Mouse (Mus musculus): ENCODE measurements at regions not wholly inside any gene's neighbourhood (a gene's known extent, or its start where the extent isn't known, plus 50 kb on each side); places are given as distances from the start of the nearest gene placed in this dataset.

DNA sequence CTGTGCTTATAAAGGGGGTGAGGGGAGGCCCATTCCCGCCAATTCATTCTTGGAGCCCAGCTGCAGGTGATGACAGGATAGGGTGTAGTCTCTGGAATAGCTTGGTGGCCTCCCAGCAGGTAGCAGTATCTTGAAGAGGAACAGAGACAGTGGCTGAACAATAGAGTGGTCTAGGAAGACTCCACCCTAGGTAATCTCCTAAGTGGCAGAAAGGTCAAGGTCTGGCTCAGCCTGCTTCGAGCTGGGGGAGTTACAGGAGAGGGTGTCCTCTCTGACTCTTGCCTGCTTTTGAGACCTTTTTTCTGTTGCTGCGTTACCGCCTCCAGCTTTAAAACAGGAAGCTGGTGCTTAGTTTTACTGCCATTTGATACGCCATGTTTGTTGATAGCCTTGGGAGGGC lies 143.7 kb downstream of the Otol1 start:
- Histone ChIP-seq H3K9ac (ENCODE audit: low read depth, low read length) (no peak overlapping the region), H3K4me2 (ENCODE audit: low read length) (no peak overlapping the region), H3K27me3 (ENCODE audit: insufficient read depth, low read length) (no peaks in the 10 kb centered on the region), H3K27ac (no peak overlapping the region), H3K4me3 (replicated peaks; ENCODE audit: low read depth, low read length) (no peak overlapping the region), H3K9me3 (replicated peaks; ENCODE audit: low read length) (no peaks in the 10 kb centered on the region), H3K4me1 (replicated peaks; ENCODE audit: insufficient read depth, low read length) (no peaks in the 10 kb centered on the region), H3K36me3 (ENCODE audit: insufficient read depth, low read length) (no peaks in the 10 kb centered on the region)
- 47% methylated on average over 5 of the region's 5 CpGs for WGBS
- no peak for DNase-seq (ENCODE audit: low spot score)
- no peak for TF ChIP-seq CTCF (IDR thresholded peaks at IDR 0.05; ENCODE audit: low read depth)
- ATAC-seq (replicated peaks; ENCODE audit: low FRiP score, low read depth) = no peak

GRCm38 (mm10) chr3:70160043-70160442 lies 152.6 kb downstream of the Otol1 start:
- no peak for TF ChIP-seq CTCF (IDR thresholded peaks at IDR 0.05; ENCODE audit: low read depth)
- H3K27ac ChIP-seq = no peak overlapping the region
- no peaks in the 10 kb centered on the region for H3K4me1 ChIP-seq (replicated peaks; ENCODE audit: insufficient read depth, low read length)
- no peak overlapping the region for H3K9ac ChIP-seq (ENCODE audit: low read depth, low read length)
- H3K4me2 ChIP-seq (ENCODE audit: low read length) = no peak overlapping the region
- H3K4me3 ChIP-seq (replicated peaks; ENCODE audit: low read depth, low read length) = no peak overlapping the region
- no peaks in the 10 kb centered on the region for H3K9me3 ChIP-seq (replicated peaks; ENCODE audit: low read length)
- 76% methylated on average over 9 of the region's 9 CpGs for WGBS
- H3K36me3 ChIP-seq (ENCODE audit: insufficient read depth, low read length) = no peaks in the 10 kb centered on the region
- ATAC-seq (replicated peaks; ENCODE audit: low FRiP score, low read depth) (no peak), DNase-seq (ENCODE audit: low spot score) (no peak)
- no peaks in the 10 kb centered on the region for H3K27me3 ChIP-seq (ENCODE audit: insufficient read depth, low read length)

DNA sequence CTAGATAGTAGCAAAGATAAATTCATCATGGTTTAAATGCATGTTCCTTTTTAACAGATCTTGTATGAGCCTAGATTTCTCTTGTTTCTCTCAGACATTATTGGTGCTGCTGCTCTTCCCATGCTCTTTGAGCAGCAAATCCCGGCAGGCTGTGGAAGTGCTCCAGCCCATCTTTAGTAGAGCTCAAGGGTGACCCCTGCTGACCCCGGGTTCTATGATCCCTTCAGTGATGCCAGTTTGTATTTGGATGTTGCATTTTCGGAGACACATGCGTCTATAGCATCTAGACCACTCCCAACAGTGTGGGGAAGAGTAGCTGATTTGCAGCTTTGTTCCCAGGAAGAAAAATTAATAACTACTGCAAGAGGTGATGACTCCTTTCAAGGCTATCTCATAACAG lies 164.3 kb downstream of the Otol1 start:
- H3K4me2 ChIP-seq (ENCODE audit: low read length) = no peak overlapping the region
- ATAC-seq (replicated peaks; ENCODE audit: low FRiP score, low read depth) (no peak), DNase-seq (ENCODE audit: low spot score) (no peak)
- TF ChIP-seq CTCF (IDR thresholded peaks at IDR 0.05; ENCODE audit: low read depth) = no peak
- 51% methylated on average over 4 of the region's 4 CpGs for WGBS
- no peaks in the 10 kb centered on the region for H3K9me3 ChIP-seq (replicated peaks; ENCODE audit: low read length)
- no peaks in the 10 kb centered on the region for H3K36me3 ChIP-seq (ENCODE audit: insufficient read depth, low read length)
- no peaks in the 10 kb centered on the region for H3K4me1 ChIP-seq (replicated peaks; ENCODE audit: insufficient read depth, low read length)
- no peak overlapping the region for H3K9ac ChIP-seq (ENCODE audit: low read depth, low read length)
- no peak overlapping the region for H3K27ac ChIP-seq
- H3K4me3 ChIP-seq (replicated peaks; ENCODE audit: low read depth, low read length) = no peak overlapping the region
- no peaks in the 10 kb centered on the region for H3K27me3 ChIP-seq (ENCODE audit: insufficient read depth, low read length)

DNA sequence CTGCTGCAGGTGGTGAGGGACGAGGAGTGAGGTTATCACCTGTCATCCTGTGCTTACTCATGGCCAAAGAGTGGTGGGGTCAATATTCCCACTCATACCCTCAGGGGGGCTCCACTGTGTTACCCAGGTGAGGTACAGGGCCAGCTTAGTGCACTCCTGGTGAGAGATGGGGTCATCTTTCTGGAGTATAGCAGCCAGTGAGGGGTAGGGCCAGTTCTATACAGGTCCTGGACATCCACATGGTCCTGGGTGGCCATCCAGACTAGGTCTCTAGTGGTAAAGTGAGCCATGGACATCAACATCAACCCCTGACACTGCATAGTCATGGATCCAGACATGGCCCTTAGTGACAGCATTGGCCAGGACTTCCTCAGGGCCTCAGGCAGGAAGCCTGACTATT lies 169.0 kb downstream of the Otol1 start:
- Histone ChIP-seq H3K4me3 (replicated peaks; ENCODE audit: low read depth, low read length) (no peak overlapping the region), H3K9me3 (replicated peaks; ENCODE audit: low read length) (no peaks in the 10 kb centered on the region), H3K36me3 (ENCODE audit: insufficient read depth, low read length) (no peaks in the 10 kb centered on the region), H3K27ac (no peak overlapping the region), H3K4me2 (ENCODE audit: low read length) (no peak overlapping the region), H3K4me1 (replicated peaks; ENCODE audit: insufficient read depth, low read length) (no peaks in the 10 kb centered on the region), H3K9ac (ENCODE audit: low read depth, low read length) (no peak overlapping the region), H3K27me3 (ENCODE audit: insufficient read depth, low read length) (no peaks in the 10 kb centered on the region)
- no peak for TF ChIP-seq CTCF (IDR thresholded peaks at IDR 0.05; ENCODE audit: low read depth)
- ATAC-seq (replicated peaks; ENCODE audit: low FRiP score, low read depth) = no peak
- no peak for DNase-seq (ENCODE audit: low spot score)
- 73% methylated on average over 1 of the region's 1 CpGs for WGBS

- Histone ChIP-seq H3K36me3 (ENCODE audit: insufficient read depth, low read length) (no peaks in the 10 kb centered on the region), H3K4me2 (ENCODE audit: low read length) (no peak overlapping the region), H3K9me3 (replicated peaks; ENCODE audit: low read length) (no peaks in the 10 kb centered on the region), H3K9ac (ENCODE audit: low read depth, low read length) (no peak overlapping the region), H3K4me1 (replicated peaks; ENCODE audit: insufficient read depth, low read length) (no peaks in the 10 kb centered on the region), H3K4me3 (replicated peaks; ENCODE audit: low read depth, low read length) (no peak overlapping the region), H3K27me3 (ENCODE audit: insufficient read depth, low read length) (no peaks in the 10 kb centered on the region), H3K27ac (no peak overlapping the region)
- TF ChIP-seq CTCF (IDR thresholded peaks at IDR 0.05; ENCODE audit: low read depth) = no peak
- ATAC-seq (replicated peaks; ENCODE audit: low FRiP score, low read depth) (no peak), DNase-seq (ENCODE audit: low spot score) (no peak)
- WGBS = 60% methylated on average over 3 of the region's 3 CpGs
Measured at GRCm38 (mm10) chr3:70181611-70182010, 174.2 kb downstream of the Otol1 start.

- H3K27ac ChIP-seq = no peak overlapping the region
- no peaks in the 10 kb centered on the region for H3K36me3 ChIP-seq (ENCODE audit: insufficient read depth, low read length)
- no peak overlapping the region for H3K9ac ChIP-seq (ENCODE audit: low read depth, low read length)
- no peaks in the 10 kb centered on the region for H3K9me3 ChIP-seq (replicated peaks; ENCODE audit: low read length)
- no peak for ATAC-seq (replicated peaks; ENCODE audit: low FRiP score, low read depth)
- TF ChIP-seq CTCF (IDR thresholded peaks at IDR 0.05; ENCODE audit: low read depth) = no peak
- DNase-seq (ENCODE audit: low spot score) = no peak
- no peak overlapping the region for H3K4me3 ChIP-seq (replicated peaks; ENCODE audit: low read depth, low read length)
- H3K4me2 ChIP-seq (ENCODE audit: low read length) = no peak overlapping the region
- H3K4me1 ChIP-seq (replicated peaks; ENCODE audit: insufficient read depth, low read length) = no peaks in the 10 kb centered on the region
- H3K27me3 ChIP-seq (ENCODE audit: insufficient read depth, low read length) = no peaks in the 10 kb centered on the region
Measured at GRCm38 (mm10) chr3:70190741-70191140, 183.3 kb downstream of the Otol1 start.

- TF ChIP-seq CTCF (IDR thresholded peaks at IDR 0.05; ENCODE audit: low read depth) = no peak
- H3K4me1 ChIP-seq (replicated peaks; ENCODE audit: insufficient read depth, low read length) = no peaks in the 10 kb centered on the region
- no peaks in the 10 kb centered on the region for H3K36me3 ChIP-seq (ENCODE audit: insufficient read depth, low read length)
- no peaks in the 10 kb centered on the region for H3K9me3 ChIP-seq (replicated peaks; ENCODE audit: low read length)
- 87% methylated on average over 3 of the region's 3 CpGs for WGBS
- H3K4me3 ChIP-seq (replicated peaks; ENCODE audit: low read depth, low read length) = no peak overlapping the region
- no peaks in the 10 kb centered on the region for H3K27me3 ChIP-seq (ENCODE audit: insufficient read depth, low read length)
- no peak overlapping the region for H3K9ac ChIP-seq (ENCODE audit: low read depth, low read length)
- no peak overlapping the region for H3K27ac ChIP-seq
- no peak overlapping the region for H3K4me2 ChIP-seq (ENCODE audit: low read length)
- no peak for ATAC-seq (replicated peaks; ENCODE audit: low FRiP score, low read depth)
- no peak for DNase-seq (ENCODE audit: low spot score)
Measured at GRCm38 (mm10) chr3:70196671-70197070, 189.3 kb downstream of the Otol1 start.
